Mouse (Mus musculus) forebrain, embryonic 11.5 days (tissue): ENCODE measurements around the gene Cdc34. TPM values are rescaled to one million over a fixed set of nuclear protein-coding genes. Genes with fewer than 3 reads are reported as not detected.

ENCODE experiments used
- ATAC-seq: fragments of 200-750 bp; cut with Nextera tagmentation; replicated peaks from 2 replicates; pipeline ENCODE4 v1.8.0; 2017; ENCODE audit warnings: moderate TSS enrichment; ENCODE audit not compliant: low FRiP score
- DNase-seq: peaks from one replicate; pipeline ENCODE4 v3.0.0-alpha.2; 2017; ENCODE audit warnings: low spot score
- H3K27ac ChIP-seq: fragments of 300-500 bp; sonication (generic); 2 replicates; pipeline ENCODE4 v1.5.1; 2014; ENCODE audit warnings: low read depth, low read length
- H3K27me3 ChIP-seq: fragments of 300-500 bp; sonication (generic); 2 replicates; pipeline ENCODE4 v1.6.1; 2014; ENCODE audit warnings: mild to moderate bottlenecking, low read length, mixed read lengths; ENCODE audit not compliant: control insufficient read depth, insufficient read depth
- H3K36me3 ChIP-seq: fragments of 300-500 bp; sonication (generic); 2 replicates; pipeline ENCODE4 v1.6.1; 2014; ENCODE audit warnings: mild to moderate bottlenecking, low read length, moderate library complexity, mixed read lengths; ENCODE audit not compliant: control insufficient read depth, insufficient read depth
- H3K4me1 ChIP-seq: fragments of 300-500 bp; sonication (generic); replicated peaks from 2 replicates; pipeline ENCODE4 v1.6.1; 2014; ENCODE audit warnings: low read length, mixed read lengths; ENCODE audit not compliant: control insufficient read depth, insufficient read depth
- H3K4me2 ChIP-seq: fragments of 300-500 bp; sonication (generic); 2 replicates; pipeline ENCODE4 v1.6.1; 2014; ENCODE audit warnings: low read depth, mild to moderate bottlenecking, low read length, moderate library complexity, mixed read lengths; ENCODE audit not compliant: severe bottlenecking
- H3K4me3 ChIP-seq: fragments of 300-500 bp; sonication (generic); 2 replicates; pipeline ENCODE4 v1.5.1; 2014; ENCODE audit warnings: low read depth, low read length
- H3K9ac ChIP-seq: fragments of 300-500 bp; sonication (generic); 2 replicates; pipeline ENCODE4 v1.6.1; 2014; ENCODE audit warnings: low read length
- H3K9me3 ChIP-seq: fragments of 300-500 bp; sonication (generic); 2 replicates; pipeline ENCODE4 v1.6.1; 2016; ENCODE audit warnings: low read length, mixed read lengths; ENCODE audit not compliant: control insufficient read depth
- WGBS: fragments of 180-500 bp; shearing (Covaris S2); extraction: QIAGEN DNeasy Blood & Tissue Kit; methylation state at CpG from one replicate; pipeline ENCODE4 v1.1.7; 2014; 5-methylcytosine and 5-hydroxymethylcytosine counted together
- polyA plus RNA-seq: library from polyadenylated mRNA; unstranded; fragments of >200 nt; fragmentation: Nextera tagmentation; extraction: Ambion mirVana; gene quantifications from 2 replicates; pipeline ENCODE4 v1.2.1, GENCODE M21; 2014

The Cdc34 gene
- 180 and 185 TPM in 2 replicates for polyA plus RNA-seq

DNA sequence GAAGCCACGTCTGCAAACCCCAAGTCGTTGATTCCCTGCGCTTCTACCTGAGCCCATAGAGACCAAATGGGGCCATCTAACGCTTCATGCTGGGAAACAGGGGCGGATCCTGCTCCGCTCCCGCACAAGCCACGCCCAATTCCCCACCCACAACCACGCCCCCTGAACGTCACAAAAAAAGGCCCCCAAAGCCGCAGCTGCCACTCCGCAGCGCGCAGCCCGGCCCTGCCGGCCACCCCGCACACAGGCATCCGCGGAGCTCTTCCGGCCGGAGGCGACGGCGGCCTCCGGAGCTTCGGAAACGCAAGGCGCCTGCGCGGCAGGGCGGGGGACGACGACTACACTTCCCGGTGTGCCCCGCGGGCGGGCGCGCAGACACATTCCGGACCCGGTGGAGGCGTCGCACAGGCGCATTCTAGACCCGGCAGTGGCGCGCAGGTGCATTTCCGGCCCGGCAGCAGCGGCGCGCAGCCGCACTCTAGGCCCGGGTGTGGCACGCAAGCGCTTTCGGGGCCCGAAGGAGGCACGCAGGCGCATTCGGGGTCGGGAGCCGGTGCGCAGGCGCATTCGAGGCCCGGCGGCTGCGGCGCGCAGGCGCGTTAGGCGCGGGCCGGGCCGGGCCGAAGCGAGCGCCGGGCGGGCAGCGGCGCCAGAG lies at the start of gene Cdc34:
Gene Cdc34, plus strand, starts transcription at position 605 of the 655 bp plus-strand sequence.
- Histone ChIP-seq H3K9ac (peak within 1 kb of the TSS; percentile 76), H3K9me3 (no peaks in the 10 kb centered on the region), H3K36me3 (peaks cover 4% of the 10 kb centered on the region; the same call in 1 of the 2 replicates), H3K27me3 (no peaks in the 10 kb centered on the region), H3K4me3 (peak within 1 kb of the TSS; percentile 71), H3K4me2 (peak within 1 kb of the TSS; percentile 92), H3K27ac (peak within 1 kb of the TSS; percentile 77), H3K4me1 (peaks cover 14% of the 10 kb centered on the region)
- under 1% methylated on average over 84 of the region's 84 CpGs for WGBS
- ATAC-seq, result peak; percentile 95
- DNase-seq, result peak; percentile 100

DNA sequence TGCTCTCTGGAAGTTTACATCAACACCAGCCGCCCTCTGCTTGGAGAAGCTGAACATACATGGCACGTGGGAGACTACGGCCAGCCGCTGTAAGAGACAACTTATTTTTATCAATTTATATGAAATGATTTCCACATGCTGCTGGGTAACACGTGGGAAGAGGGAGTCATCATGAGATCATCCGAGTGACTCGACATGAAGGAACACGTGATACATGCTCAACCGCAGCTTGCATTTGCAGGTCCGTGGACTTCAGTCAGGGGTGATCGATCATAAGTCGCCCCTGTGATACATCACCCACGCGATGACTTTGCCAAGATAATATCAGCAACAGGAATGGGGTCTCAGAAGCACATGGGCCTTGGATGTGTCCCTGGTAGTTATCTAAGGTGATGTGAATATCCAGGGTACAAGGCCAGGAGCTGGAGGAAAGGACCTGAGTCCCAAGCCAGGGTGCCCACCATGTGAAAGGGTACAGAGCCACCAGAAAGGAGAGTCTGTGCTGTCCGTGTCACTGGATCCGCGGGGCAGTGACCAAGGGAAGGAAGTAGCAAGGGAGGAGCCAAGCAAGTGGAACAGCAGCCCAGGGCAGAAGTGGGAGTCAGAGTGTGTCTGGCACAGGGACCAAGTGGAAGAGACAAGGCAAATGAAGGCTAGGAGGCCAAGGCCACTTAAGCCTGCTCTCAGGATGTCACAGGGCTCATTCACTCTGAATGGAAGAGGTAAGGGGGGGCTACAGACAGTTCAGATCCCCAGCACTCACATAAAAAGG lies 48.8 kb upstream of the Cdc34 start:
- Histone ChIP-seq H3K4me2 (no peak overlapping the region), H3K27ac (no peak overlapping the region), H3K27me3 (peaks cover 6% of the 10 kb centered on the region), H3K36me3 (no peaks in the 10 kb centered on the region), H3K4me1 (no peaks in the 10 kb centered on the region), H3K4me3 (no peak overlapping the region), H3K9ac (no peak overlapping the region), H3K9me3 (no peaks in the 10 kb centered on the region)
- 86% methylated on average over 17 of the region's 17 CpGs for WGBS
- no peak for DNase-seq
- ATAC-seq, result no peak

DNA sequence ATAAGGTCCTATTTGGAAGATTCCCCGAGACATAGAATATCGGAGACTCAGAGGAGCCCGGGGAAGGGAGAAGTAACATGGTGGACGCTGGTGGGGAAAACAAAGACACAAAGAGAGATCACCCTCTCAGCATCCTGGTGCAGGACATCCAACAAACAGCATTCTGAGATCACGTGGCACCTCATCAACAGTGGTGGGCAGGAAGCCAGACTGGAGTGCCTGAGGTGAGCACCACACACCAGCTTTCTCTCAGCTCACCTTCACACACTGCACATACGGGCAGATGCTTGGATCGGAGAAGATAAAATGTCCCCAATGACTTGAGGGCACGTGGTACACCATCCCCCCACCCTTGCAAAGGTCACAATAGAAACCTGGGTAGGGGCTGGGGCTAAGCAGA lies 45.7 kb upstream of the Cdc34 start:
- ATAC-seq (no peak), DNase-seq (no peak)
- Histone ChIP-seq H3K4me2 (peak overlapping the region; percentile 90; the same call in 1 of the 2 replicates), H3K9ac (no peak overlapping the region), H3K9me3 (no peaks in the 10 kb centered on the region), H3K4me1 (peaks cover 8% of the 10 kb centered on the region; the same call in 1 of the 2 replicates), H3K27me3 (peaks cover 19% of the 10 kb centered on the region), H3K36me3 (no peaks in the 10 kb centered on the region), H3K27ac (no peak overlapping the region), H3K4me3 (no peak overlapping the region)
- WGBS, result 88% methylated on average over 8 of the region's 8 CpGs

DNA sequence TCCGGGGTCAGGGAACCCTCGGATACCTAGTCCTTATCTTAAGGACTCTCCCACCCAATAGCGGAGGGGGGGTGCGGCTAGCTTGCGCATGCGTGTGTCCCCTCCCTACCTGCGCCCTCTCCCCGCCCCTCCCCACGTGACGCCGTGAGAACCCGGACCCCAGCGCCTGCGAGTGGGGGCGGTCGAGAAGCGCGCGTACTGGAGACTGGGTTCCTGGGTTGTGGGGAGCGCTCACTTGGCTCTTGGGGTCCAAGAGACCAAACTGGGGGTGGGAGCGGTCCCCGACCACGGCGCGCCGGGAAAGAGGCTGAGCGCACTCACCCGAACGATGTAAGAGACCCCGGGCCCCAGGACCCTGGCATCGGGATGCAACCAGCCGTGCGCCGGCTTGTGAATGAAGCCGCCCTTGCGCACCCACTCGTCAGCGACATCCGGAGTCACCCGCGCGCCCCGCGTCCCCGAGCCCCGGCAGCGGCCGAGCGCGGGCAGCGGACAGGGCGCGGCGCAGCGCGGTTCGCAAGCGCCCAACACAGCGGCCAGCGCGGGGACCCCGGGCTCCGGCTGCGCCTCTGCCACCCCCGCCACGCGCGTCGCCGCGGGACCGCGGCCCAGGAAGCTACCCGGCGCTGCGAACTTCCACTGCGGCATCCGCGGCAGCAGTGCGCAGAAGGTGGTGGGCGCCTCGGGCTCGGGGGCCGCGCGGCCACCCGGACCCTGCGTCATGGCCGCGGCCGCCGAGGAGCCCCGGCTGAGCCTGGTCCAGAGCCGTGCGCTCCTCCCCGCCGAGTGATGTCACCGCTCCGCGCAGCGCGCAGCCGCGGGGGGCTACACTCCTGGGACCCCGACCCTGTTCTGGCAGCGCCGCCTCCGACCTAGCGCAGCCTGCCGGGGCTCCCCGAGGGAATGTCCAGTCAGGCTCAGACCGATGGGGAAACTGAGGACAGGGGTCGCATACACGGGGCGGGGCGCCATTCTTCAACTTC lies 44.6 kb upstream of the Cdc34 start, which contains the start of gene Shc2:
Gene Shc2, minus strand, starts transcription at position 791 of the 983 bp plus-strand sequence.
- Histone ChIP-seq H3K4me3 (peak within 1 kb of the TSS; percentile 75), H3K4me2 (peak within 1 kb of the TSS; percentile 90), H3K27ac (peak within 1 kb of the TSS; percentile 37; the same call in 1 of the 2 replicates), H3K4me1 (peaks cover 8% of the 10 kb centered on the region; the same call in 1 of the 2 replicates), H3K36me3 (no peaks in the 10 kb centered on the region), H3K27me3 (peaks cover 19% of the 10 kb centered on the region), H3K9me3 (no peaks in the 10 kb centered on the region), H3K9ac (peak within 1 kb of the TSS; percentile 77)
- DNase-seq (peak; percentile 85), ATAC-seq (peak; percentile 90)
- WGBS, result under 1% methylated on average over 101 of the region's 116 CpGs

DNA sequence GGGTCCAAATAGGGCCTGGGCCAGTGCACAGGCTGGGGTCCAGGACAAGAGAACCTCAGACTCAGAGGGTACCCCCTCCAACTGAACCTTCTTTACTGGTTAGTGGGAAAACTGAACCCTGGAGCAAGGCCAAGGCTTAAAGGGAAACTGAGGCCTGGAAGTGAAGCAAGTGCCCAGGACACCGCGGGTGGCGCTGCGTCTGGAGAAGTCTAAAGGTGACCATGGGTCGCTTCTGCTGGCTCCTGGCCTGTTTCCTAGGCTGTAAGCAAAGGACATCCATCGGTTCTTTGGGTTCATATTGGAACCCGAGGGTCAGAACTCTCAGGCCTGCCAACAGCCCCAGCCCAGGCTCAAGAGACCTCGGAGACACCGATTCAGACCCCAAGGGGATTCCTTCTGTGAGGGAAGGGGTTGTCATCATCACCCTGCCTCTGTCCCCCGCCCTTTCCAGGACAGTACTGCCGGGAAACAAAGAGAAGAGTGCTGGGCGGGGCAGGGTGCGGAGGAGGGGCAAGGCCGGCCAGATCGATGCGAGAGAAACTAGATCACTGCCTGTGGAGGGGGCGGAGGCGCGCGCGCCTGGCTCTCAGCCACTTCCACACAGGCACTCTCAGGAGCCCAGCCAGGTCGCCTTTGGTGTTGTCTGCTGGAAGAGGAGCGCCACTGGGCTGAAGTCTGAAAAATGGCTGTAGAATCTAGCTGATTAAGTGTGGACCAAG lies 43.4 kb upstream of the Cdc34 start:
- WGBS, result 3% methylated on average over 23 of the region's 23 CpGs
- DNase-seq (peak; percentile 71), ATAC-seq (no peak)
- H3K27me3 ChIP-seq, result peaks cover 19% of the 10 kb centered on the region
- H3K27ac ChIP-seq, result no peak overlapping the region
- no peak overlapping the region for H3K9ac ChIP-seq
- no peak overlapping the region for H3K4me3 ChIP-seq
- H3K36me3 ChIP-seq, result no peaks in the 10 kb centered on the region
- H3K4me1 ChIP-seq, result peaks cover 8% of the 10 kb centered on the region; the same call in 1 of the 2 replicates
- H3K4me2 ChIP-seq, result peak overlapping the region; percentile 90; the same call in 1 of the 2 replicates
- no peaks in the 10 kb centered on the region for H3K9me3 ChIP-seq

DNA sequence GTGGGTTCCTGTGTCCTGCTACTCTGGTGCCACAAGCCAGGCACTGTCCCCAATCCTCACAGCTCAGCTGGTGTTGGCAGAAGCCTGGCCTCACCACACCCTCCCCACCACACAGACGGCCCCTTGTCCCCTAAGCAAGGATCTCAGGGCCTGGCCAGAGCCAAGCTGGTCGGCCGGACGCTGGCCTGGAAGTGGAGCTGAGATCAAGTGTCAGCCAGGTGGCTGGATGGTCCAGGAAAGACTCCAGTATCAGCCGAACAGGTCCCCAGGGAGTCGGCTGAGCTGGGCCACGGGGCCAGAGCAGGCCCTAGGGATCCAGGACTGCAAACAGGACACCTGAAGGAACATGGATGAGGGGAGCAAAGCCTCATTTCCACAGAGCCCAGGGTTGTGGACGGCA lies 36.3 kb upstream of the Cdc34 start, which contains the start of gene Odf3l2:
Gene Odf3l2, minus strand, starts transcription at position 28 of the 400 bp plus-strand sequence.
- H3K4me3 ChIP-seq, result no peak within 1 kb of the TSS
- 78% methylated on average over 8 of the region's 8 CpGs for WGBS
- no peaks in the 10 kb centered on the region for H3K4me1 ChIP-seq
- no peaks in the 10 kb centered on the region for H3K9me3 ChIP-seq
- H3K27me3 ChIP-seq, result no peaks in the 10 kb centered on the region
- no peak for ATAC-seq
- no peak within 1 kb of the TSS for H3K9ac ChIP-seq
- H3K27ac ChIP-seq, result no peak within 1 kb of the TSS
- no peak within 1 kb of the TSS for H3K4me2 ChIP-seq
- DNase-seq, result no peak
- H3K36me3 ChIP-seq, result no peaks in the 10 kb centered on the region

DNA sequence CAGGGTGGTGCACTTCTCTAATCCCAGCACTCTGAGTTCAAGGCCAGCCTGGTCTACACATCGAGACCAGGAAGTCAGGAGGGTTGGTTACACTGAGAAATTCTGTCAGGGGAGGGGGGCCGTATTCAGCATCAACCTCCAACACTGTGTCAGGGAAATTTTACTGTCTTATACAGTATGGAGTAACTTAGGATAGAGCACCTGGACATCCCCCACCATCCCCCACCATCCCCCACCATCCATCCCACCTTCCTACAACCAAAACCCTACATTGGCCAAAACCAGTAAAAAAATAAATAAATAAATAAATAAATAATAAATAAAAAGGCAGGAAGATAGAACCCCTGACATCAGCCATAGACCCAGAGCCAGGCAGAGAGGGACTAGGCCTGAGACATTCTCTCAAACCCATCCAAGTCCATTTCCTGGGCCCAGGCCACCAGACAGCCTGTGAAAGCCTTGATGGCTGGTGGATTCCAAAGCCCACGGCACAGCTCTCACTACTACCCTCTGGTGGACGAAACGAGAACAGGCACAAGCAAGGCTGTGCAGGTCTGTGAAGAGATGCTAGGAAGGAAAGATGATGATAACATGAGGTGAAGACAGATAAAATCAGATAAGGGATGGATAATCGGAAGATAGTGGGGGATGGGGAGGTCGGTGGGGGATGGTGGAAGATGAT lies 32.8 kb upstream of the Cdc34 start:
- 29% methylated on average over 7 of the region's 7 CpGs for WGBS
- H3K27ac ChIP-seq, result no peak overlapping the region
- no peaks in the 10 kb centered on the region for H3K36me3 ChIP-seq
- H3K4me3 ChIP-seq, result no peak overlapping the region
- no peaks in the 10 kb centered on the region for H3K27me3 ChIP-seq
- no peaks in the 10 kb centered on the region for H3K9me3 ChIP-seq
- DNase-seq (peak; percentile 87), ATAC-seq (peak; percentile 75)
- no peak overlapping the region for H3K4me2 ChIP-seq
- no peaks in the 10 kb centered on the region for H3K4me1 ChIP-seq
- no peak overlapping the region for H3K9ac ChIP-seq
